Mouse (Mus musculus): ENCODE measurements at regions not wholly inside any gene's neighbourhood (a gene's known extent, or its start where the extent isn't known, plus 50 kb on each side); places are given as distances from the start of the nearest gene placed in this dataset.

GRCm38 (mm10) chr7:37337616-37338015 is 435.8 kb downstream of the Zfp536 start:
- in situ Hi-C loops (cut with MboI), result loop anchor here (25.0 kb wide), 1 partner anchor 1675 kb away; no protein-coding TSS in a partner anchor

GRCm38 (mm10) chr7:37338067-37338501 is 435.4 kb downstream of the Zfp536 start:
- in situ Hi-C loops (cut with MboI), result loop anchor here (25.0 kb wide), 1 partner anchor 1676 kb away; no protein-coding TSS in a partner anchor

DNA sequence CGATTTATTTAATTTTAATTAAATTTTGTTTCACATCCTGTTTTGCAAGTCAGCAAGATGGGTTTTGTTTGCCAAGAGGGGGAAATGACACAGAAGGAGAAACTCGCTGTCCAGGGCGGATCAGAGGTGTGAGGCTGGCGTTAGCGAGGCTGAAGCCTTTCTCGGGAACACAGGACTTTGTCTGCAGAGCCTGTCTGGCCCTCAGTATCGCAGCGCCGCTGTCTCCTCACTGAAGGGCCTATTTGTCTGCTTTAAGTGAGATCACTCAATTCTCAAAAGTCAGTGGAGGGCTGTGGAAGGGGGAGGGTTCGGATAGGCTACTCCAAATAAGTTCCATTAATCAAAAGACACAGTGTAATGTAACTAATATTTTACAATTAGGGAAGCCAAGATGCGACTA is 430.8 kb downstream of the Zfp536 start:
- in situ Hi-C loops (cut with MboI), result loop anchor here (25.0 kb wide), 1 partner anchor 1680 kb away; no protein-coding TSS in a partner anchor

DNA sequence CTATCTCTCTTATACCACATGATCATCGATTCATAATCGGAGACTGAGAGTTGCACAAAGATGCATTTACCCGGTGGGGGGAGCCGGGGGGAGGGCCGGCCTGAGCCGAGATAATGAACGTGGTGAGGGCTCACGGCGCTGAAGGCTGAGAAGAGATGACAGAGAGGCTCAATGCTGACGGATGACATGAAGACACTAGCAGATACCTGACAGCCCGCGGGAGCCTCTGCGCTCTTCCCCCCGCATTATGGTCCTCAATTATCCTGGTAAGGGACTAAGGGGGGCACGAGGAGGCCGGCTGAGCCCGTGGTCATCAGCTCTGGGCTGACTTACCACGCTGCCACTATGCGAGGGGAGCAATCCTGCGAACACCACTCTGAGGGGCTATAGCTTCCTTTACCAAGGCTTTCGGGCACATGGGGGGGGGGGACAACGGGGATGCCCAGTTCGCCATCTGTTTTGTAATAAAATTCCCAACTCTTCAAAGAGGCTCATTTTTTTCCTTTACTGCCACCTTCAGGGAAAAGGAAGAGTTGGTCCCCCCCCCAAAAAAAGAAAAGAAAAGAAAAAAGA is 430.3 kb downstream of the Zfp536 start:
- in situ Hi-C loops (cut with MboI), result loop anchor here (25.0 kb wide), 1 partner anchor 1681 kb away; no protein-coding TSS in a partner anchor

GRCm38 (mm10) chr7:37343691-37344233 is 429.7 kb downstream of the Zfp536 start:
- in situ Hi-C loops (cut with MboI), result loop anchor here (25.0 kb wide), 1 partner anchor 1681 kb away; no protein-coding TSS in a partner anchor

GRCm38 (mm10) chr7:37346041-37346440 is 427.4 kb downstream of the Zfp536 start:
- in situ Hi-C loops (cut with MboI), result loop anchor here (25.0 kb wide), 1 partner anchor 1684 kb away; no protein-coding TSS in a partner anchor

GRCm38 (mm10) chr7:37357647-37358395 is 415.6 kb downstream of the Zfp536 start:
- in situ Hi-C loops (cut with MboI), result loop anchor here (25.0 kb wide), 1 partner anchor 804 kb away; no protein-coding TSS in a partner anchor

DNA sequence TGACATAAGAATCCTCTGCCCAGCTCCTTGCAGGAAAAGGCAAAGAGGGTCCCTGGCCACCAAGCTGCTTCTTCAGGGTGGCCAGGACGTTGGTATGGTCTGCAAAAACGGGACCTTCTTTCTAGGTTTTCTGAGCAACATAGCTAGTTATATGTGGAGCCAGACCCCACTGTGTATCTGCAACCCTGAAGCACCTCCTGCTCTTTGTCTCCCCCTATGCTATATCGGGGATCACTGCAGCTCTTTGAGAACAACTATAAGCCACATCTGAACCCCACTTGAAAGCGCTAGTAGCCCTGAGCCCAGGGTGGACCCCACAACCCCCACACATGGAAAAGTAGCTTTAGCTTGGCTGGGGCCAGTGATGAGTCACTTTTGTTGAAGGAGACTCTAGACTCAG is 414.9 kb downstream of the Zfp536 start:
- in situ Hi-C loops (cut with MboI), result loop anchor here (25.0 kb wide), 1 partner anchor 804 kb away; no protein-coding TSS in a partner anchor

- in situ Hi-C loops (cut with MboI), result loop anchor here (25.0 kb wide), 1 partner anchor 803 kb away; no protein-coding TSS in a partner anchor
Observed at GRCm38 (mm10) chr7:37359473-37359872, 414.0 kb downstream of the Zfp536 start.

DNA sequence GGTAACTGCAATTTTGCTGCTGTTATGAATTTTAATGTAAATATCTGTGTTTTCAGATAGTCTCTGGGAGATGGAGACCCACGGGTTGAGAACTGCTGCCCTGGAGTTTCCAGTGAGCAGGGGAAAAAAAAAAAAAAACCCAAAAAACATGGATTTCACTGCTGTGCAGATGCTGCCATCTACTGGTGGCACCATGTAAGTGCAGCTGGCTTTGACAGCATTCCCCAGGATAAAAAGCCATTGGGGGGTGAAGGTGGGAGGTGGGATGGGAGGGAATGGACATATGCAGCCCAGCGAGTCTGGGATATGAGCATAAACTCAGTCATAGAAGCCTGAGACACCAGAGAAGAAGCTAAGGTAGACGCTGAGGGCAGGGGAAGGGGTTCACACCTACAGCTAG is 413.3 kb downstream of the Zfp536 start:
- in situ Hi-C loops (cut with MboI), result loop anchor here (25.0 kb wide), 1 partner anchor 802 kb away; no protein-coding TSS in a partner anchor

DNA sequence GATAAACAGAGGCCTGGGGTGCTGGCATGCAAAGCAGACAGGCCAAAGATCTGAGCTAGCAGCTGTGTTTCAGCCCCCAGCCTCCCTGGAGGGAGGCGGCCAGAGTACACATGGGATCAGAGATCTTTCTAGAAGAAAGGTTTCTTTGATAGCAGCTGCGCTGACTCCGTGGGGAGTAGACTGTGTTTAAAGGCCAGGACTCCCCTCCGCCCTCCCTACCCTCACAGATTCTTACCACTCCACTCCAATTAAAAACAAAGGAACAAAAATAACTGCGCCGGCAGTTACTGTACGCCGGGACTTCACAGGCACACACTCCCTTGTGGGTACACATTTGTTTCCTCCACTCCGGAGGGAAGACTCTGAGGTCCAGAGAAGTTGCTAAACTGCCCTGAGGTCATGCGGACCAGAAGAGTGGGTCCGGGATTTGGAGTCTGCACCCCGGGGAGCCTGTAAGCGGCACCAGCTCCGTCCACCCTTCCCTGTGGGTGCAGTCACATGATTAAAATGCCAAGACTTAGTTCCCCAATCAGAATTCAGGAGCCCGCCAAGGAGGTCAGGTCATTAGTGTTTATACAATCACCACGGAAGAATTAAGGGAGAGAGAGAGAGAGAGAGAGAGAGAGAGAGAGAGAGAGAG is 411.5 kb downstream of the Zfp536 start:
- in situ Hi-C loops (cut with MboI), result loop anchor here (25.0 kb wide), 1 partner anchor 800 kb away; no protein-coding TSS in a partner anchor

DNA sequence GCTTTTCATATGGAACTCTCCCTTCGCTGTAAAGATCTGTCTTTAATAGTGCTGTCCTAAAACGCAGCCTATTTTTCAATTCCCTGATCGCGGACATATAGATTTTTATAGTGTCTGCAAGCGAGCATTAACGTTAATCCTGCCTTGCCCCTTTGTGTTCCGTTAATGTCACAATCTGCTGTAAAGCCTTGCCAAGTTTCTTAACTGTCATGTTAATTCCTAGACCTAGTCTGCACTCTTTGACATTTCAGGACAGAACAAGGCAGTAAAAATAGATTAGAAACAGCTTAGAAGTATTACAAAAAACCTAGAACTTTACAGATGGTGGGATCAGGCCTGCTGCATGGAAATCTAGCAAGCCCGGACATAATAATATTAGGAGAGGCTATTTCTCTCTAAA is 410.6 kb downstream of the Zfp536 start:
- in situ Hi-C loops (cut with MboI), result loop anchor here (25.0 kb wide), 1 partner anchor 799 kb away; no protein-coding TSS in a partner anchor

DNA sequence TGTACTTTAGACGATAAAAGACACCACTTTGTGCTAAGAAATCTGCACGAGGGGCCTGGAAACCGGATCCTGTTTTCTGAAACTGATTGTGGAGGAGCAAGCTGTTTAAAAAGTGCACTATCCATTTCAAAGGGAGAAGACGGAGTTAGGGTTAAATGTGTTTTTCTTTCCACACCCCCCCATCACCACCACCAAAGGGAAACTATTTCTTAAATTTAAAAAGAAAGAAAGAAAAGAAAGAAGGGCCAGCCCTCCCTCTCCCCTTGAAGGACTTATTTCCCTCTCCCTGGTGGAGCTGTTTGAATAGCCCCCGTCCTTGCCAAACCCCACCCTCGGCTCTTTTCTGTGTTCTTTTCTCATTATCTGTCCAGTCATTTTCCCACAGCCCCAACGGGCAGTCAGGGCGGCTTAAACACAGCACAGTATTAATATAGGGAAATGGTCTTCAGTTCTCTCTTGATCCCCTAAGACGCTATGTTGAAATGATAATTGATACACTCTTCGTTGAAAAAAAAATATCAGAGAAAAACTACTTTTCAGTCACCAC is 409.7 kb downstream of the Zfp536 start:
- in situ Hi-C loops (cut with MboI), result loop anchor here (25.0 kb wide), 1 partner anchor 799 kb away; no protein-coding TSS in a partner anchor

DNA sequence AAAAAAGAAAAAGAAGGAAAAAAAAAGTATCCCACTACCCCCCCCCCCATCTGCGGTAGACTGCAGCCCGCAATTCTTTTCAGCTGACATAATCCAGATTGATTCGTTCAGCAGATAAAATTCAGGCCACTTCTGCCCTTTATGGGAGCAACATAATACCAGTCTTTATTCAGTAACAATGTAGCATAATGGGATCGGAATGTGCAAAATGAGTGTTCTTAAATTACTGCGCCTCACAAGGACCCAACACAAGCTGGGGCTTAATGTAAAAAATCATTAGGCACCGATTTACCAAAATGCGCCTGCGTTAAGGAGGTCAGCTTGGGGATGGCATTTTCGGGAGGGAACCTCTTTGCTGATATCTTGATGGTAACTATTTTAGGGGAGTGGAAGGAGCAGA is 409.2 kb downstream of the Zfp536 start:
- in situ Hi-C loops (cut with MboI), result loop anchor here (25.0 kb wide), 1 partner anchor 798 kb away; no protein-coding TSS in a partner anchor

DNA sequence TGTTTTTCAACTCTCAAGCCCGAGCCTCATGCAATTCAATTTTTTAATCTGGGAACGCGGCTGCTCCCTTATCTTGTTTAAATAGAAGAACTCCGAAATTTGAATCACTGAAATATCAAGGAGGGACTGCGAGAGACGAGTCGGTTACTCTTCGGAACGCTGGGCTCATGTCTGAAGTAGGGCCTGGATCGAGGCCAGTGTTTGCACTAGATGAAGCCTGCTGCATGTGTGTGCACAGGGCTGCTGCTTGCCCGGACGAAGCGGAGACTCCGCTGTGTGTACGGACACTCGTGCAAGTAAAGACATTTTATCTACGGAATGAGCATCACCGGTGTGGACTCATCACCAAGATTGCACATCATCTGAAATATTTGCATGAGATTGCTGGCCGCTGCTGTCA is 407.4 kb downstream of the Zfp536 start:
- in situ Hi-C loops (cut with MboI), result loop anchor here (25.0 kb wide), 1 partner anchor 796 kb away; no protein-coding TSS in a partner anchor

GRCm38 (mm10) chr7:37369698-37370097 is 403.7 kb downstream of the Zfp536 start:
- in situ Hi-C loops (cut with MboI), result loop anchor here (25.0 kb wide), 1 partner anchor 793 kb away; no protein-coding TSS in a partner anchor

DNA sequence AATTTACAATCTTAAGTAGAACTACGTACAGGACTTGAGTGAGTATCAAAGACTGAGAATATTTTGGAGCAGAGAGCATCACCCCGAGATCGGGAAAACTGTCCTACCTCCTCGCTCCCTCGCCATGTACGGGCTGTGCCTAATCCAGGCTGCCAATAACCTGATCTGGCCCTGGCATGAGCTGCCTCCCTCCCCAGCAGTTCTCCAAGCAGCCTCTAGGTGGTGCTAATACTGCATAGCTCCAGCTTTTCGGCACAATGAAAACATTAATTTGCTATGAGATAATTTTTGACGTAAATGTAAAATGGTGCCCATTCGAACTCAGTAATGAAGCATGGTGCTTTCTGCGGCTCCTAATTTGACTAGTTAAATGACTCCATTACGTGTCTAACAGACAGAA is 399.6 kb downstream of the Zfp536 start:
- in situ Hi-C loops (cut with MboI), result loop anchor here (25.0 kb wide), 1 partner anchor 788 kb away; no protein-coding TSS in a partner anchor

- in situ Hi-C loops (cut with MboI), result no loop called here
Observed at GRCm38 (mm10) chr7:37375044-37375443, 398.4 kb downstream of the Zfp536 start.

- in situ Hi-C loops (cut with MboI), result no loop called here
Observed at GRCm38 (mm10) chr7:37375591-37375990, 397.9 kb downstream of the Zfp536 start.

- in situ Hi-C loops (cut with MboI), result no loop called here
Observed at GRCm38 (mm10) chr7:37376207-37376606, 397.2 kb downstream of the Zfp536 start.

- in situ Hi-C loops (cut with MboI), result no loop called here
Observed at GRCm38 (mm10) chr7:37377889-37378521, 395.4 kb downstream of the Zfp536 start.
